Mouse (Mus musculus) neural tube, embryonic 14.5 days (tissue): Measurements from ENCODE around the gene Slc13a3. TPM values are rescaled to one million over a fixed set of nuclear protein-coding genes. Genes with fewer than 3 reads are reported as not detected.

ENCODE experiments used
- ATAC-seq: fragments of 200-750 bp; cut with Nextera tagmentation; 2 replicates; pipeline ENCODE4 v1.8.0; 2017; ENCODE audit warnings: low read depth, mild to moderate bottlenecking, moderate TSS enrichment, moderate library complexity
- H3K27ac ChIP-seq: fragments of 300-500 bp; sonication (generic); 2 replicates; pipeline ENCODE4 v1.5.1; 2014; ENCODE audit warnings: low read depth, mild to moderate bottlenecking, control low read depth, low read length, moderate library complexity, mixed read lengths
- H3K27me3 ChIP-seq: fragments of 300-500 bp; sonication (generic); 2 replicates; pipeline ENCODE4 v1.6.1; 2014; ENCODE audit warnings: low read length; ENCODE audit not compliant: control insufficient read depth, insufficient read depth
- H3K36me3 ChIP-seq: fragments of 300-500 bp; sonication (generic); 2 replicates; pipeline ENCODE4 v1.6.1; 2014; ENCODE audit warnings: low read length, mixed read lengths; ENCODE audit not compliant: control insufficient read depth, insufficient read depth
- H3K4me1 ChIP-seq: fragments of 300-500 bp; sonication (generic); 2 replicates; pipeline ENCODE4 v1.6.1; 2014; ENCODE audit warnings: low read length; ENCODE audit not compliant: control insufficient read depth, insufficient read depth
- H3K4me2 ChIP-seq: fragments of 300-500 bp; sonication (generic); 2 replicates; pipeline ENCODE4 v1.6.1; 2014; ENCODE audit warnings: mild to moderate bottlenecking, low read depth, low read length, control low read depth
- H3K4me3 ChIP-seq: fragments of 300-500 bp; sonication (generic); 2 replicates; pipeline ENCODE4 v1.5.1; 2014; ENCODE audit warnings: low read depth, low read length, control low read depth, mixed read lengths
- H3K9ac ChIP-seq: fragments of 300-500 bp; sonication (generic); replicated peaks from 2 replicates; pipeline ENCODE4 v1.6.1; 2014; ENCODE audit warnings: low read depth, mild to moderate bottlenecking, control low read depth, low read length, mixed read lengths
- H3K9me3 ChIP-seq: fragments of 300-500 bp; sonication (generic); 2 replicates; pipeline ENCODE4 v1.6.1; 2016; ENCODE audit warnings: low read length; ENCODE audit not compliant: control insufficient read depth
- WGBS: fragments of 180-500 bp; shearing (Covaris S2); extraction: QIAGEN DNeasy Blood & Tissue Kit; methylation state at CpG from one replicate; pipeline ENCODE4 v1.1.7; 2014; 5-methylcytosine and 5-hydroxymethylcytosine counted together
- polyA plus RNA-seq: library from polyadenylated mRNA; unstranded; fragments of >200 nt; fragmentation: Nextera tagmentation; extraction: Ambion mirVana; gene quantifications from 2 replicates; pipeline ENCODE4 v1.2.1, GENCODE M21; 2014

The Slc13a3 gene
- polyA plus RNA-seq, 1 experiment from 2014 or later = 1.3 TPM

GRCm38 (mm10) chr2:165438881-165439280 is 34.1 kb downstream of the Slc13a3 start:
- no peaks in the 10 kb centered on the region for H3K9me3 ChIP-seq
- H3K9ac ChIP-seq = no peak overlapping the region
- WGBS = 64% methylated on average over 7 of the region's 7 CpGs
- no peak for ATAC-seq
- no peaks in the 10 kb centered on the region for H3K27me3 ChIP-seq
- no peak overlapping the region for H3K4me3 ChIP-seq
- no peak overlapping the region for H3K4me2 ChIP-seq
- H3K4me1 ChIP-seq = no peaks in the 10 kb centered on the region
- no peaks in the 10 kb centered on the region for H3K36me3 ChIP-seq
- no peak overlapping the region for H3K27ac ChIP-seq

DNA sequence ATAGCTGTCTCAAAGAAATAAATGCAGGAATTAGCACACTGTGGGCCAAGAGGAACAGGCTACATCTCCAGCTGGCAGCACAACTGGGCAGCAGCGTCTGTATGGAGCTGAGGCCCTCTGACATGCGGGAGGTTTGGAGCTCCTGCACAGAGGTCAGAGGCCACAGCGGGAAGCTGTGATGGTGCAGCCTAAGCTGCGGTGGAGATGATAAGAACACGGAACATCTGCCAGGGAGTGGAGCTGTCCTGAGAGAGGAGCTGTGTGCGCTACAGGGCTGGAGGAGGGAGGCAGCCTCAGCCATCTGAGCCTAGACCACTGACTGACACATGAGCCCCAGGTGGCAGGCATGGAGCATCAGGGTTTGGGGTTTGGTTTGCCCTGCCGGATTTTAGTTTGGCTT is 44.3 kb downstream of the Slc13a3 start:
- H3K9ac ChIP-seq = no peak overlapping the region
- no peaks in the 10 kb centered on the region for H3K4me1 ChIP-seq
- 61% methylated on average over 7 of the region's 7 CpGs for WGBS
- H3K4me2 ChIP-seq = no peak overlapping the region
- no peaks in the 10 kb centered on the region for H3K9me3 ChIP-seq
- ATAC-seq = no peak
- H3K4me3 ChIP-seq = no peak overlapping the region
- H3K36me3 ChIP-seq = no peaks in the 10 kb centered on the region
- H3K27me3 ChIP-seq = no peaks in the 10 kb centered on the region
- no peak overlapping the region for H3K27ac ChIP-seq

GRCm38 (mm10) chr2:165420195-165420594 is 52.8 kb downstream of the Slc13a3 start:
- Histone ChIP-seq H3K4me3 (no peak overlapping the region), H3K36me3 (no peaks in the 10 kb centered on the region), H3K27me3 (no peaks in the 10 kb centered on the region), H3K27ac (no peak overlapping the region), H3K9ac (no peak overlapping the region), H3K4me1 (0 out of 2 replicates have a peak, but pooled peaks cover 4% of the 10 kb centered on the region), H3K4me2 (no peak overlapping the region), H3K9me3 (no peaks in the 10 kb centered on the region)
- WGBS = 52% methylated on average over 2 of the region's 2 CpGs
- no peak for ATAC-seq

DNA sequence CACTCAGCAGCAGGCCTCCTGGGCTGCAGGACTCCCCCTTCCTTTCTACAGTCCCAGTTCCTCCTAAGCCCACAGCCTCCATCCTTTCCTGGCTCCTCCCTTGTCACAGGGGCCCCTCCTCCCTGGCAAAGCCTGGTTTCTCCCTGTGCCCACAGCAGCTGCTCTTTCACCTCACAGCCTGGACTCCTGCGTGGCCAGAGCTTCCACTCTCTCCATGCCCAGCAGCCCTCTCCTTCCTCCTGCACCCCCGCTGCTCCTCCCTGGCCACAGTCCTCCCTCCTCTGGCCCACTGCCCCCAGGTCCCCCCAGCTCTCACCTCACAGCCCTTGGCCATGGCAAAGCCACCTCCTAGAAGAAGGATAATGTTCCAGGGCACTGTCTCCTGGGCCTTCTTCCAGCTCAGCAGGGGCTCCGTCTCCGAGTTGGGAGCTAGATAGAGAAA is 53.3 kb downstream of the Slc13a3 start:
- WGBS = 80% methylated on average over 4 of the region's 4 CpGs
- no peak overlapping the region for H3K27ac ChIP-seq
- H3K4me3 ChIP-seq = no peak overlapping the region
- ATAC-seq = no peak
- no peak overlapping the region for H3K9ac ChIP-seq
- no peak overlapping the region for H3K4me2 ChIP-seq
- no peaks in the 10 kb centered on the region for H3K9me3 ChIP-seq
- H3K36me3 ChIP-seq = no peaks in the 10 kb centered on the region
- H3K4me1 ChIP-seq = 0 out of 2 replicates have a peak, but pooled peaks cover 4% of the 10 kb centered on the region
- no peaks in the 10 kb centered on the region for H3K27me3 ChIP-seq

- H3K27ac ChIP-seq = no peak overlapping the region
- H3K4me1 ChIP-seq = 0 out of 2 replicates have a peak, but pooled peaks cover 4% of the 10 kb centered on the region
- no peak overlapping the region for H3K4me3 ChIP-seq
- H3K9me3 ChIP-seq = no peaks in the 10 kb centered on the region
- no peak overlapping the region for H3K4me2 ChIP-seq
- whole genome bisulfite sequencing = 92% methylated on average over 2 of the region's 2 CpGs
- no peaks in the 10 kb centered on the region for H3K36me3 ChIP-seq
- ATAC-seq = no peak
- H3K9ac ChIP-seq = no peak overlapping the region
- no peaks in the 10 kb centered on the region for H3K27me3 ChIP-seq
Measured at GRCm38 (mm10) chr2:165418577-165418976, 54.5 kb downstream of the Slc13a3 start.

DNA sequence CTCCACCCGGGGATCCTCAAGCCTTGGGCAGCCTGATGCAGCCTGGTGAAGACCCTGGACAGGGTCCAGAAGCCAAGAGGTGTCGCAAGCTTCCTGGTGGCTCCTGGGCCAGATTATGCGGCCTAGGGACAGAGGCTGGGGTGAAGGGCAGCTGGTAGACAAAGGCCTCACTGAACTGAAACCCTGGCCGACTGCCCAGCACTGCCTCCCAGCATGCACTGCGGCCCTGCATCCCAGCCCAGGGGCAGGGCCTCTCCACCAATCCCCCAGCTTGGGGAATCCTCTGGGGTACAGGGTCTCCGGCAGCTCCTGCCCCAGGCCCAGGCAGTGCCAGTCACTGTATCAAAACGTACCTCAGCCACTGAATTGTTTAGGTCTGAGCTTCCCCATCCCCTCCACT is 55.7 kb downstream of the Slc13a3 start:
- no peak overlapping the region for H3K9ac ChIP-seq
- 0 out of 2 replicates have a peak, but pooled peaks cover 4% of the 10 kb centered on the region for H3K4me1 ChIP-seq
- no peak overlapping the region for H3K27ac ChIP-seq
- no peaks in the 10 kb centered on the region for H3K36me3 ChIP-seq
- no peak overlapping the region for H3K4me2 ChIP-seq
- H3K27me3 ChIP-seq = no peaks in the 10 kb centered on the region
- no peak overlapping the region for H3K4me3 ChIP-seq
- no peaks in the 10 kb centered on the region for H3K9me3 ChIP-seq
- peak; percentile 66; the same call in 1 of the 2 replicates for ATAC-seq
- 26% methylated on average over 7 of the region's 7 CpGs for WGBS

- Histone ChIP-seq H3K4me1 (0 out of 2 replicates have a peak, but pooled peaks cover 4% of the 10 kb centered on the region), H3K4me2 (no peak overlapping the region), H3K9me3 (no peaks in the 10 kb centered on the region), H3K36me3 (no peaks in the 10 kb centered on the region), H3K9ac (no peak overlapping the region), H3K27me3 (no peaks in the 10 kb centered on the region), H3K27ac (no peak overlapping the region), H3K4me3 (no peak overlapping the region)
- whole genome bisulfite sequencing = 68% methylated on average over 6 of the region's 6 CpGs
- no peak for ATAC-seq
Measured at GRCm38 (mm10) chr2:165415795-165416194, 57.2 kb downstream of the Slc13a3 start.

DNA sequence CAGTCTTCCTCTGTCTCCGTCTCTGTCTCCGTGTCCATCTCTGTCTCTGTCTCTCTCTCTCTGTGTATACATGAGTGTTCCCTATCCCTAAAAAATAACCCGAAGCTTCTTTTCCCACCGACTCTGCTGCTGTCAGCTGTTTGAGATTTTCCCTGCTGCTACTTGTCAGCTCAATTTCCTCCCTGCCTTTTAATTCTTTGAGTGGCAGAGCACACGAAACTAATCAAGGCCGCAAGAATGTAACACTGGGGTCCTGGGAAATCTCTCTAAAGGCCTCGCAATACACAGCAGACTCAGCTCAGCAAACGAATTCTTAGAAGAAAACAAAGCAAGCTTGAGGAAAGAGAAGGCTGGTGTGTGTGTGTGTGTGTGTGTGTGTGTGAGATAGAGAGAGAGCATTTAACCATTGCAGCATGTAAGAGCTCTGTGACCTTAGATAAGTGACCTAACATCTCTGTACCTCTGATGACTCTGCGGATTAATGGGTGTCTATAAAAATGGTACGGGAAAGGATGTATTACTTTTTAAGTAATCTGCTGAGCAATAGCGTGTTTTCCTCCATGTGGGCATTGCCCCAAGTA is 57.8 kb downstream of the Slc13a3 start:
- Histone ChIP-seq H3K27me3 (no peaks in the 10 kb centered on the region), H3K9ac (no peak overlapping the region), H3K4me3 (no peak overlapping the region), H3K36me3 (no peaks in the 10 kb centered on the region), H3K4me1 (0 out of 2 replicates have a peak, but pooled peaks cover 4% of the 10 kb centered on the region), H3K27ac (no peak overlapping the region), H3K4me2 (no peak overlapping the region), H3K9me3 (no peaks in the 10 kb centered on the region)
- no peak for ATAC-seq
- 59% methylated on average over 11 of the region's 11 CpGs for WGBS

DNA sequence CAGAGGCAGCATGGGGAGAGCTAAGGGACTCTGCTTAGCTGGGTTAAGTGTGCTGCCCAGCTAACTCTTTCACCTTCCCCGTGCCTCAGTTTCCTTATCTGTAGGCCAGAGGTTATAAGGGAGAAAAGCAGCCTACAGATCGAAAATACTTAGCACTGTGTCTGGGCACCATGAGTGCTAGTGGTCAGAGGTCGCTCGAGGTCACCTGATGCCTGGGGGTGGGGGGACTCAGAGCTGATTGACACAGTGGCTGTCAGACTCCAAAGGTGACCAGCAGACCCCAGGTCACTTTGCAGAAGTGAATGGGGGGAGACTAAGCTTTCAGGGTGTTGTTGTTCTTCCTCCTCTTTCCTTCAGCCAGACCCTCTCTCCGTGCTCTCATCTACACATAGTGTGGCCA is 58.7 kb downstream of the Slc13a3 start:
- H3K4me1 ChIP-seq = 0 out of 2 replicates have a peak, but pooled peaks cover 4% of the 10 kb centered on the region
- no peak for ATAC-seq
- H3K9ac ChIP-seq = no peak overlapping the region
- H3K27me3 ChIP-seq = no peaks in the 10 kb centered on the region
- H3K4me3 ChIP-seq = no peak overlapping the region
- no peak overlapping the region for H3K27ac ChIP-seq
- H3K9me3 ChIP-seq = no peaks in the 10 kb centered on the region
- H3K4me2 ChIP-seq = no peak overlapping the region
- WGBS = 85% methylated on average over 5 of the region's 5 CpGs
- no peaks in the 10 kb centered on the region for H3K36me3 ChIP-seq
